Mouse (Mus musculus): Measurements from ENCODE around the gene Minar1.
A peak's percentile ranks its signal among the peaks of the same experiment; 100 is the strongest.

The Minar1 gene

GRCm38 (mm10) chr9:89623006-89623760 is at the start of gene Minar1:
Gene Minar1, minus strand, starts transcription at chr9:89623125.
- peak; percentile 2 to 4 for DNase-seq (ENCODE audit: low spot score in 2 of 2)

DNA sequence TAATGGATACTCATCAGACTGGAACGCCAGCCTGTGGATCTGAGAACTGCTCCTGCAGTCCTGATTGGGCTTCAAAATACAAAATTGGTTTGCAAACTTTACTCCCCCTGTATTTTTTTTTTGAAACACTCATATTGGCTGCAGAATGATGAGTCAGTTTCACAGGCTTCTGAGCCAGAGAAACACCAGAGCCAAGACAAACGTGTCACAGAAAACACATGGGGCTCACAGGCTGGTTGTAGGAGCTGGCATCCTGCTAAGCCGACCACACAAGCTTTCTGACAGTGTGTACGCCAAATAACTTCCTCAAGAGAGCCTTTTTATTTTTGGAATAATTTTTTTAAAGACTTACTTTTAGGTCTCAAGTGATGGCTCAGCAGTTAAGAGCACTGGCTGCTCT is 47.0 kb upstream of the Minar1 start:
- peak; percentile 57 to 68 for DNase-seq (ENCODE audit: low spot score in 2 of 2)

- no peak for DNase-seq (ENCODE audit: low spot score in 2 of 2)
These were observed 44.5 kb upstream of the Minar1 start for GRCm38 (mm10) chr9:89667306-89667942.

- DNase-seq (ENCODE audit: low spot score in 2 of 2) = no peak
These were observed 28.0 kb upstream of the Minar1 start for GRCm38 (mm10) chr9:89650913-89651312.

DNA sequence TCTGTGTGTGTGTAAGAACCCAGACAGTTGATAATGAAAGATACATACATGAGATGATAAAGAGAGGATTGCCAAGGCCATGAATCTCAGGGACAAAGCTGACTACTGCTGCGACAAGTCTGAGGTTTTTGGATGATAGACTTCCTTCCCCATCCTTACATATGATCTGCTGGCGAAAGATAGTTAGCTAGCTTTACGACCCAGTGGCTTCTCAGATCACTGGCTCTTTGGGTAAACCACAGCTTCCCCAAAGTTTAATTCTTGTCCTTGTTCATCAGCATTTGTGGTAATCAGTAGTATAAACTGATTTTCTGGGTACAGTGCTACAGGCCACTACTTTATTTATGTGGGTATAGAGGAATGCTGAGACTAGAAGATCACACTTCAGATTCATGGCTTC is 14.5 kb upstream of the Minar1 start:
- no peak for DNase-seq (ENCODE audit: low spot score in 2 of 2)

DNA sequence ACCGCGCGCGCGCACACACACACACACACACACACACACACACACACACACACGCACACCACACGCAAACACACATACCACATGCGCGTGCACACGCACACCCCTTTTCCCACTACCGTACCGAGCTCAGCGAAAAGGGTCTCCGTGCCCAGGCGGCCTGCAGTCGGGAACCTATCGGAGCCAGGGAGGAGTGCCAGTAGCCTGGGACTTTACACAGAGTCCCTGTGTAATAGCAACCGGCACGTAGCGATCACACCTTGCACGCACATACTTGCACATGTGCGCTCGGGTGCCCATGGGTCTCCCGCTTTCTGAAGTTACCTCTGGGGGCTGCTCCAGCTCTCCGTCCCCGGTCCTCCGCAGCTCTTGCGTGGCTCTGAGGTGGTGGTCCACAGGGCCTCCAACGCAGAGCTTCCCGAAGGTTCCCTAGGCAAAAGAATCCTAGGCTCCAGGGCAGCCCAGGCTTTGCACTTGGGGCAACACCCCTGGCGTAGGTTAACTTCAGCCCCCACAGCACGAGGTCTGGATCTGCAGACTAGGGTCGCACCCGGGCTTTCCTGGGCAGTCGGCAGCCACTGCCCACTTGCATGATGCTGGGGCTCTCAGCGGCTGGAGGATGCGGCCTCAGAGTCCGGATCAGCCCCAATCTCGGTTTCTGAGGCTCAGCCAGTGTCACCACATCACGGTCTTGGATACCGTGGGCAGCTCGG is 474 bp downstream of the Minar1 start:
- no peak for DNase-seq (ENCODE audit: low spot score in 2 of 2)

- DNase-seq (ENCODE audit: low spot score in 2 of 2) = no peak
These were observed 1.2 kb downstream of the Minar1 start for GRCm38 (mm10) chr9:89621750-89622149.

DNA sequence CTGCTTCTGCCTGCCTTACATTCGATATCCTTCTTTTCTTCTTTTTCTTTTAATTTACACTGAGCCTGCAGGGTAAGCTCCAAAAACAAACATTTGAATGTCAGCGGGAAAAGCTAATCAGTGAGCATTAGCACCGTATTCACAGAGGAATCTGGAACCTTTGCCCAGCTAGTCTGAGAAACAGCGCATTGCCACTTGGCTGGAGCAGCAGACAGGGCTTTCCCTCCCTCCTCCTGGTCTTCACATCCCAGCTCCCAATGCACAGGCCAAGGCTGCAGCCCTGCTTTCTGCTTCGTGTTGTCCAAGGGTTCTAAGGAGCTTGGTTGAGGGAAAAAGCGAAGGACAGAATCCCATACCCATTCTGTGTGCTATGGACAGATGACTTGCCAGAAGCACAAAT is 2.6 kb downstream of the Minar1 start:
- DNase-seq (ENCODE audit: low spot score in 2 of 2) = no peak

GRCm38 (mm10) chr9:89616946-89617345 is 6.0 kb downstream of the Minar1 start:
- DNase-seq (ENCODE audit: low spot score in 2 of 2) = no peak

- DNase-seq (ENCODE audit: low spot score in 2 of 2) = no peak
These were observed 12.3 kb downstream of the Minar1 start for GRCm38 (mm10) chr9:89610592-89610991.

DNA sequence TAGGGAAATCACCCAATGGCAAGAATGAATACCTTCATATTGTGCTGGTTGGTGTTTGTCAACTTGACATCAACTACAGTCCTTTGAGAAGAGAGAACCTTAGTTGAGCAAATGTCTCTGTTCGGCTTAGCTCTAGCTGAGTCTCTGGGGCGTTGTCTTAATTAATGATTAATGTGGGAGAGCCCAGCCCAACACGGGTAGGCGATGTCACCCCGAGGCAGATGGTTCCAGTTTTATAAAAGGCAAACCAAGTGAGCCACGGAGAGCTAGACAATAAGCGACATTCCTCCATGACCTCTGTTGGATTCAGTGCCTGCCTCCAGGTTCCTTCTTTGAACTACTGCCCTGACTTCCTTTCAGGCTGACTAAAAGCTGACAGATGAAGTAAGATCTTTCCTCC is 15.6 kb downstream of the Minar1 start:
- no peak for DNase-seq (ENCODE audit: low spot score in 2 of 2)

DNA sequence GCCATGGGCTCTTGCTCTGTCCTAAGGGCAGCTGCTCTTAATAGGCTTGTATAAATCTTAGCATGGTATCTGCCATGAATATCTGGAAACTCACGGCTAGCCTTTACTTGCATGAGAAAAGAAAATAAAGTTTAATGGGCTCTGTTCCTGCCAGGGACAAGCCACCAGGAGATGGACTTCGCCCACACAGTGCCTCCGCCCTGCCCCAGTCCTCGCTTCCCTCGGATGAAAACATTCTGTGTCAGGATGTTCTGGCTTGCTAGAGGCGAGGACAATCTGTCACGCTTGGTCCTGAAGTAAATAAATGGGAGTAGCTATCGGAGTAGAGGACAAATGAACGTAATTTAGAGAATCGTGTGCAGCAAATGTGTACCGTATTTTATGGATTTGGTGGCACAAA is 16.7 kb downstream of the Minar1 start:
- no peak for DNase-seq (ENCODE audit: low spot score in 2 of 2)

GRCm38 (mm10) chr9:89601891-89602290 is 21.0 kb downstream of the Minar1 start:
- DNase-seq (ENCODE audit: low spot score in 2 of 2) = no peak

GRCm38 (mm10) chr9:89600677-89601076 is 22.2 kb downstream of the Minar1 start:
- no peak for DNase-seq (ENCODE audit: low spot score in 2 of 2)

- DNase-seq (ENCODE audit: low spot score in 2 of 2) = no peak
These were observed 25.9 kb downstream of the Minar1 start for GRCm38 (mm10) chr9:89597071-89597470.

GRCm38 (mm10) chr9:89596392-89596791 is 26.5 kb downstream of the Minar1 start:
- no peak for DNase-seq (ENCODE audit: low spot score in 2 of 2)

DNA sequence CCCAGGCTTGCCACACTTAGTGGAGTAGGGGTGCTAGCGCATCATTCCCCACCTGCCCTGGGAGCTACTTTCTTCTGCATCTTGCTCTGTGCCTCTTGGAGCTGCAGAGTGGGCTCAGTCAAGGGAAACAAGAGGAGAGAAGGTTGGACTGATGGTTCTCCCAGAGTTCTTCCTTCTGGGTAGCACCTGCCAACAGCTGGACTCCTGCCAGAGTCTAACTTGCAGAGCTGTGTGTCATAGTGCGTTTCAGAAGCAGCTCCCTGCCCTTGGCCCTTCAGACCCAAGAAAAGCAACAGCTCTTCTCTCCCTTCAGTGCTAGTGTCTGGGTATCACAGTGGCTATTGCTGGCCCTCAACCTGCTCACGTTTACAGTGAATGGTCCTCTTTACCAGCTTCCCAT is 30.5 kb downstream of the Minar1 start:
- DNase-seq (ENCODE audit: low spot score in 2 of 2) = no peak

DNA sequence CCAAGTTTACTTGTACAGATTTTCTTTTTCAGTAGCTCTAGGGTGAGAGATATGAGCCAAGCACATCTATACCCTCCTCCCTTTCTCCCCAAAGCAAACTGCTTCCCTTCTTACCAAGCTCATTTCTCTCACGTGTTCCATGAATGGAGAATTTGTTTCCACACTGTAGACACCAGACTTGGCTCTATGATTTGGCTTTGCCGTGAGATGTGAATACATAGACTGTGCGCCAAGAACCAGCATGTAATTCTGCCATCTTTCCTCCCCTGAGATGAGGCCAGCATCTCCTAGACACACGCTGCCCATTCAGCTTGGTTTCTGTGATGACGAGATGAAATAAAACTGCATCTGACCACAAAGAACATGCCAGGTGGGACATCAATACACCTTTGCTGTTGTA is 44.5 kb downstream of the Minar1 start:
- no peak for DNase-seq (ENCODE audit: low spot score in 2 of 2)

GRCm38 (mm10) chr9:89552663-89553062 is 70.3 kb downstream of the Minar1 start:
- peak; percentile 6 to 38 for DNase-seq (ENCODE audit: low spot score in 2 of 2)

Measured in right cerebral cortex, postnatal 36 days (tissue).